Mouse (Mus musculus): ENCODE data around the gene Fam171a2.

GRCm38 (mm10) chr11:102408888-102409794, 38.3 kb downstream of the Fam171a2 start:
- TF ChIP-seq EP300 (IDR thresholded peaks at IDR 0.05; ENCODE audit: low read depth) (no peak), CTCF (IDR thresholded peaks at IDR 0.05; ENCODE audit: low read depth) (no peak)
